ENCODE assay signal across 22 mouse cellular contexts in genomic region chr8:119269576-119269975, GRCm38 (mm10).
"Had no signal": no experiment of that assay in that cellular context is flagged by ENCODE, and none has a peak within 500 bp of the region (broad histone marks: within the 10 kb centered on the region; RNA-seq: fewer than 3 reads in every experiment).

No protein-coding gene starts in this region.

- H3K9ac ChIP-seq: intestine, embryonic 15.5 days; kidney, embryonic 15.5 days; liver, embryonic 14.5 days; liver, postnatal 0 days; midbrain, embryonic 13.5 days; neural tube, embryonic 12.5 days had no signal

- H3K4me1 ChIP-seq: intestine, embryonic 15.5 days; kidney, embryonic 15.5 days; midbrain, embryonic 10.5 days; midbrain, embryonic 13.5 days had no signal

- H3K27me3 ChIP-seq: intestine, embryonic 15.5 days; kidney, embryonic 15.5 days; megakaryocyte, embryonic 14.5 days; midbrain, embryonic 13.5 days; neural tube, embryonic 12.5 days had no signal

- H3K36me3 ChIP-seq: intestine, embryonic 15.5 days; kidney, embryonic 15.5 days; midbrain, embryonic 10.5 days; midbrain, embryonic 13.5 days; neural tube, embryonic 12.5 days had no signal

- H3K4me3 ChIP-seq: intestine, embryonic 15.5 days; kidney, embryonic 15.5 days; left cerebral cortex, adult 2 months; midbrain, embryonic 10.5 days; midbrain, embryonic 13.5 days; neural tube, embryonic 12.5 days had no signal

- H3K27ac ChIP-seq: intestine, embryonic 15.5 days; kidney, embryonic 15.5 days; left cerebral cortex, adult 2 months; liver, embryonic 14.5 days; midbrain, embryonic 10.5 days; midbrain, embryonic 13.5 days; neural tube, embryonic 12.5 days had no signal

- H3K4me2 ChIP-seq: intestine, embryonic 15.5 days; kidney, embryonic 15.5 days; liver, embryonic 11.5 days; midbrain, embryonic 13.5 days; neural tube, embryonic 12.5 days had no signal

- H3K9me3 ChIP-seq: intestine, embryonic 15.5 days; kidney, embryonic 15.5 days; megakaryocyte, embryonic 14.5 days; midbrain, embryonic 10.5 days; midbrain, embryonic 13.5 days; neural tube, embryonic 12.5 days had no signal

- DNase-seq: kidney, adult 11 months; kidney, adult 8-10 months; kidney, postnatal 10 days; kidney, postnatal 36 days; layer of hippocampus, postnatal 36 days; liver, postnatal 0 days; lung, postnatal 10 days; lung, postnatal 36 days; retina, postnatal 1 day; right cerebral cortex, postnatal 25 days; thymus, adult 18-20 months; thymus, postnatal 36 days had no signal

- ATAC-seq: intestine, embryonic 15.5 days; liver, postnatal 0 days; midbrain, embryonic 13.5 days; midbrain, embryonic 16.5 days had no signal
